Comparison of ENCODE assay signal across 9 mouse cellular contexts in genomic region chr11:119514108-119514860, GRCm38 (mm10). TPM values are rescaled to one million over a fixed set of nuclear protein-coding genes. Genes with fewer than 3 reads are reported as not detected.
DNase-seq lines count a peak whose midpoint lies in the region; ATAC-seq and TF ChIP-seq lines count a peak whose summit lies in the region.
"Had no signal": no experiment of that assay in that cellular context is flagged by ENCODE, and none has a peak within 500 bp of the region (broad histone marks: within the 10 kb centered on the region; RNA-seq: fewer than 3 reads in every experiment).

No protein-coding gene starts in this region.

- no peak for DNase-seq in heart, postnatal 36 days
- peak; percentile 95 for DNase-seq in brain, adult 2 months (ENCODE audit: low read depth, low spot score)
- no peak for DNase-seq in embryonic facial prominence, embryonic 14.5 days (ENCODE audit: low spot score)
- DNase-seq in limb, embryonic 10.5 days (ENCODE audit: low spot score), result no peak
- DNase-seq in thymus, postnatal 0 days (ENCODE audit: low spot score), result no peak
- no peak for DNase-seq in thymus, adult 2 months
- DNase-seq in right cerebral cortex, postnatal 10 days (ENCODE audit: low spot score in 2 of 2), result no peak
- DNase-seq: lung, postnatal 36 days had no signal

- H3K36me3 ChIP-seq in heart, embryonic 12.5 days, result no peaks in the 10 kb centered on the region
- no peaks in the 10 kb centered on the region for H3K36me3 ChIP-seq in embryonic facial prominence, embryonic 14.5 days (ENCODE audit: control insufficient read depth, insufficient read depth, low read length)
- no peaks in the 10 kb centered on the region for H3K36me3 ChIP-seq in limb, embryonic 10.5 days
- H3K36me3 ChIP-seq in thymus, adult 2 months (ENCODE audit: control insufficient read depth, insufficient read depth, low read length), result no peaks in the 10 kb centered on the region

- no peak overlapping the region for H3K27ac ChIP-seq in heart, embryonic 12.5 days (ENCODE audit: poor library complexity, severe bottlenecking)
- no peak overlapping the region for H3K27ac ChIP-seq in embryonic facial prominence, embryonic 14.5 days (replicated peaks; ENCODE audit: low read depth, low read length)
- 0 out of 2 replicates have a peak overlapping the region, but pooled peaks have one; percentile 57 for H3K27ac ChIP-seq in limb, embryonic 10.5 days
- H3K27ac ChIP-seq in thymus, adult 2 months (ENCODE audit: control insufficient read depth, insufficient read depth, low read length), result no peak overlapping the region

- H3K9me3 ChIP-seq in heart, embryonic 12.5 days (replicated peaks), result no peaks in the 10 kb centered on the region
- H3K9me3 ChIP-seq in embryonic facial prominence, embryonic 14.5 days (ENCODE audit: control insufficient read depth, low read length), result no peaks in the 10 kb centered on the region
- no peaks in the 10 kb centered on the region for H3K9me3 ChIP-seq in limb, embryonic 10.5 days (replicated peaks)

- peak overlapping the region; percentile 33 for H3K4me3 ChIP-seq in heart, embryonic 12.5 days
- no peak overlapping the region for H3K4me3 ChIP-seq in embryonic facial prominence, embryonic 14.5 days (ENCODE audit: low read depth, low read length)
- H3K4me3 ChIP-seq in limb, embryonic 10.5 days, result peak overlapping the region; percentile 47
- H3K4me3 ChIP-seq in thymus, adult 2 months (ENCODE audit: control insufficient read depth, insufficient read depth, low read length), result no peak overlapping the region

- ATAC-seq in heart, embryonic 12.5 days (ENCODE audit: insufficient number of reproducible peaks, low FRiP score), result no peak
- ATAC-seq in embryonic facial prominence, embryonic 14.5 days (ENCODE audit: low read depth), result no peak

- H3K4me2 ChIP-seq in heart, embryonic 12.5 days, result peak overlapping the region; percentile 63
- peak overlapping the region; percentile 44 for H3K4me2 ChIP-seq in embryonic facial prominence, embryonic 14.5 days (ENCODE audit: low read depth, low read length)

- H3K27me3 ChIP-seq in heart, embryonic 12.5 days (replicated peaks), result peaks cover 35% of the 10 kb centered on the region
- no peaks in the 10 kb centered on the region for H3K27me3 ChIP-seq in embryonic facial prominence, embryonic 14.5 days (replicated peaks; ENCODE audit: control insufficient read depth, insufficient read depth, low read length)
- peaks cover 51% of the 10 kb centered on the region for H3K27me3 ChIP-seq in limb, embryonic 10.5 days (ENCODE audit: low read depth, poor library complexity, severe bottlenecking)
- H3K27me3 ChIP-seq in thymus, adult 2 months (ENCODE audit: control insufficient read depth, insufficient read depth, low read length), result no peaks in the 10 kb centered on the region; the same call in 1 of the 2 replicates

- TF ChIP-seq POLR2A in thymus, adult 2 months (IDR thresholded peaks at IDR 0.05; ENCODE audit: control insufficient read depth, extremely low read depth, insufficient read depth, low read length, poor library complexity), result no peak

- WGBS in heart, embryonic 12.5 days, result 49% methylated on average over 16 of the region's 16 CpGs
- 45% methylated on average over 16 of the region's 16 CpGs for WGBS in embryonic facial prominence, embryonic 14.5 days
- 58% methylated on average over 16 of the region's 16 CpGs for WGBS in limb, embryonic 10.5 days
- WGBS in thymus, adult 2 months, result 65% methylated on average over 16 of the region's 16 CpGs

- TF ChIP-seq CTCF in thymus, adult 2 months (IDR thresholded peaks at IDR 0.05; ENCODE audit: borderline replicate concordance, control insufficient read depth, extremely low read depth, insufficient read depth, low read length, poor library complexity), result no peak

- intact Hi-C loops in heart, postnatal 36 days (cut with DNase I), result loop anchor here (5.0 kb wide), 1 partner anchor 253 kb away; no protein-coding TSS in a partner anchor

- H3K9ac ChIP-seq in heart, embryonic 12.5 days, result 0 out of 2 replicates have a peak overlapping the region, but pooled peaks have one; percentile 6
- no peak overlapping the region for H3K9ac ChIP-seq in embryonic facial prominence, embryonic 14.5 days (ENCODE audit: low read depth, low read length)

- H3K4me1 ChIP-seq in heart, embryonic 12.5 days (replicated peaks), result peaks cover 16% of the 10 kb centered on the region; the same call in 1 of the 2 replicates
- peaks cover 10% of the 10 kb centered on the region; the same call in 1 of the 2 replicates for H3K4me1 ChIP-seq in embryonic facial prominence, embryonic 14.5 days (ENCODE audit: control insufficient read depth, insufficient read depth, low read length)
- peaks cover 46% of the 10 kb centered on the region for H3K4me1 ChIP-seq in limb, embryonic 10.5 days
- H3K4me1 ChIP-seq in thymus, adult 2 months (replicated peaks; ENCODE audit: control insufficient read depth, insufficient read depth, low read length), result no peaks in the 10 kb centered on the region

RNA-seq across cellular contexts. Expression of gene Endov, which starts 23.1 kb away (rescaled TPM):
- polyA plus RNA-seq in heart, embryonic 12.5 days (2016; fragmentation: Nextera tagmentation; extraction: Ambion mirVana), result 12.9 and 14.7 TPM in 2 replicates
- total RNA-seq in heart, postnatal 36 days (2021), result 1 to 10 TPM; 8.0 TPM
- 10.9 and 15.1 TPM in 2 replicates for polyA plus RNA-seq in embryonic facial prominence, embryonic 14.5 days (2014; fragmentation: Nextera tagmentation; extraction: Ambion mirVana)
- polyA plus RNA-seq in limb, embryonic 10.5 days (2016; fragmentation: Nextera tagmentation; extraction: Ambion mirVana), result 22.7 and 27.2 TPM in 2 replicates
- 17.8 and 19.4 TPM in 2 replicates for polyA plus RNA-seq in thymus, postnatal 0 days (2015; fragmentation: Nextera tagmentation; extraction: Ambion mirVana)
- 30.7 and 31.1 TPM in 2 replicates for polyA plus RNA-seq in thymus, adult 2 months (2012; rRNA removed)

RNA-seq across cellular contexts. Expression of gene Nptx1, which starts 33.3 kb away (rescaled TPM):
- polyA plus RNA-seq in heart, embryonic 12.5 days (2016; fragmentation: Nextera tagmentation; extraction: Ambion mirVana), result 1.8 and 2.1 TPM in 2 replicates
- under 1 TPM; 0.25 to 0.27 TPM for total RNA-seq in heart, postnatal 36 days (2021)
- polyA plus RNA-seq in embryonic facial prominence, embryonic 14.5 days (2014; fragmentation: Nextera tagmentation; extraction: Ambion mirVana), result 1.9 and 2.6 TPM in 2 replicates
- 0.25 and 0.36 TPM in 2 replicates for polyA plus RNA-seq in limb, embryonic 10.5 days (2016; fragmentation: Nextera tagmentation; extraction: Ambion mirVana)
- 0.23 and 0.31 TPM in 2 replicates for polyA plus RNA-seq in thymus, postnatal 0 days (2015; fragmentation: Nextera tagmentation; extraction: Ambion mirVana)
- polyA plus RNA-seq in thymus, adult 2 months (2012; rRNA removed), result 0.85 and 0.89 TPM in 2 replicates

Comparison
In these comparisons a context has a peak if more than half of its experiments do, and no peak if none do; other contexts are left out.
1. H3K4me3 ChIP-seq: peak in heart, embryonic 12.5 days (single experiment) and limb, embryonic 10.5 days (single experiment); none in embryonic facial prominence, embryonic 14.5 days (single experiment) and thymus, adult 2 months (single experiment).